Mouse (Mus musculus) cerebellum, adult 2 months (tissue): ENCODE data around the gene Itsn2. TPM values are rescaled to one million over a fixed set of nuclear protein-coding genes. Genes with fewer than 3 reads are reported as not detected.
A peak's percentile ranks its signal among the peaks of the same experiment; 100 is the strongest.

Source experiments
- DNase-seq, 2 experiments: peaks; one replicate each; pipeline ENCODE4 v3.0.0; 2021
- H3K27ac ChIP-seq: fragments of 200-500 bp; 2 replicates; pipeline ENCODE4 v1.5.1; 2012; ENCODE audit warnings: low read length, control low read depth, inconsistent platforms; ENCODE audit not compliant: insufficient read depth
- H3K27me3 ChIP-seq: fragments of 200-500 bp; 2 replicates; pipeline ENCODE4 v1.6.1; 2012; ENCODE audit warnings: inconsistent platforms, mild to moderate bottlenecking, low read length, moderate library complexity; ENCODE audit not compliant: control insufficient read depth, insufficient read depth
- H3K4me1 ChIP-seq: fragments of 200-500 bp; 2 replicates; pipeline ENCODE4 v1.6.1; 2011; ENCODE audit warnings: low read length; ENCODE audit not compliant: control insufficient read depth, insufficient read depth
- H3K4me3 ChIP-seq: fragments of 200-500 bp; replicated peaks from 2 replicates; pipeline ENCODE3; 2011; ENCODE audit warnings: mild to moderate bottlenecking, low read depth, low read length, control low read depth; ENCODE audit not compliant: insufficient read depth
- CTCF ChIP-seq: fragments of 200-500 bp; IDR thresholded peaks from 2 replicates; pipeline ENCODE4 v1.5.1; 2011; ENCODE audit warnings: low read depth, mild to moderate bottlenecking, control low read depth, low read length, moderate library complexity, borderline replicate concordance; ENCODE audit not compliant: insufficient read depth
- POLR2A ChIP-seq: fragments of 200-500 bp; IDR thresholded peaks from 2 replicates; pipeline ENCODE4 v1.6.1; 2011; ENCODE audit warnings: low read length, control low read depth, borderline replicate concordance; ENCODE audit not compliant: insufficient read depth
- WGBS: fragments of 180-500 bp; shearing (Covaris S2); methylation state at CpG from one replicate; pipeline ENCODE4 v1.1.7; 2018; 5-methylcytosine and 5-hydroxymethylcytosine counted together
- polyA plus RNA-seq: library from polyadenylated mRNA; depleted of rRNA; stranded (reverse); fragments of >200 nt; gene quantifications from 2 replicates; pipeline ENCODE4 v1.2.3, GENCODE M21; 2012

Itsn2 gene
- polyA plus RNA-seq, 1 experiment: 27.5 TPM

DNA sequence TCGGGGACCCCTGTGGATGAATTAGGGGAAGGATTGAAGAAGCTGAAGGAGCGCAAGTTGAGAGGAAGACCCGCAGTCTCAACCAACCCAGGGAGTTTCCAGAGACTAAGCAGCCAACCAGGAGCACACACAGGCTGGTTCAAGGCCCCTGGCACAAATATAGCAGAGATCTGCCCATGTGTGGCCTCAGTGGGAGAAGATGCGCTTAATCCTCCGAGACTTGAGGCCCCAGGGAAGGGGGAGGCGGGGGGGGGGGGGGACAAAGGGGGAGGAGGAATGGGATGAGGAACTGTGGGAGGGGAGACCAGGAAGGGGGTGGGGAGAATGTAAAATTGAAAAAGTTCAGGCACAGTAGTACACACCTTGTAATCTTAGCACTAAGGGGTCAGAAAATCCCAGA lies 37.0 kb upstream of the Itsn2 start:
- 74% methylated on average over 5 of the region's 6 CpGs for WGBS
- no peaks in the 10 kb centered on the region for H3K27me3 ChIP-seq
- no peaks in the 10 kb centered on the region for H3K4me1 ChIP-seq
- DNase-seq: no peak
- no peak overlapping the region for H3K27ac ChIP-seq
- no peak for TF ChIP-seq CTCF
- no peak for TF ChIP-seq POLR2A
- H3K4me3 ChIP-seq: no peak overlapping the region

DNA sequence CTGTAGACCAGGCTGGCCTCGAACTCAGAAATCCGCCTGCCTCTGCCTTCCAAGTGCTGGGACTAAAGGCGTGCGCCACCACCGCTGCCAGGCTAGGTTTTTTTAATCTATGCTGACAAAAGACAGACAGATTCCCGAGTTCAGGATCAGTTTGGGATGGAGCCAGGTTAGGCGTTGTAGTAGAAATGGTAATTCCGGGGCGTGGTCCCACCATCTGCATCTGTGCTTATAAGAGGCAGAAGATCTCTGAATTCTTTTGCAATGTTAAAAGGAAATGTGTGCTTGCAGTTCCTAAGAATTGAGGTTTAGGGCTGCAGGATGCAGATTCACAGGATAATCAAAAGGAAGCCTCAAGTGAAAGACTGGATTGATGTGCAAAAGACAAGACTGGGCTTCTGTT lies 35.5 kb upstream of the Itsn2 start:
- H3K4me1 ChIP-seq: no peaks in the 10 kb centered on the region
- no peak for TF ChIP-seq POLR2A
- no peak for TF ChIP-seq CTCF
- H3K27ac ChIP-seq: no peak overlapping the region
- no peak for DNase-seq
- H3K4me3 ChIP-seq: no peak overlapping the region
- 75% methylated on average over 9 of the region's 9 CpGs for WGBS
- H3K27me3 ChIP-seq: no peaks in the 10 kb centered on the region

DNA sequence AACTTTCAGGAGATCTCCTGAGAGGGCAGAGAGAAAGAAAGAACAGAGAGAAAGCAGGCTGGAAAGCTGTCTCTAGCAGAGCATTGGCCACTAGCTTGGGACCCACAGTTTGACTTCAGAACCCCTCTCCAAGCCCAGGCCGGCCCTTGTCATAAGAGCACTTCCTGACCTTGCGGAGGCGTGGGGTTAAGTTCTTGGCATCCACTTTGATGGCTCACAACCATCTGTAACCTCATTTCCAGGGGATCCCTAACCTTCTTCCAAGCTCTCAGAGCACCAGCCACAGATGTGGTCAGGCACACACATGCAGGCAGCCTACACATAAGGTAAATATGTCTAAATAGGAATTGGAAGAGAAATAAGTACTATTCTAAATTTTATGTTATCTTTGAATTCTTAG lies 35.0 kb upstream of the Itsn2 start:
- H3K27ac ChIP-seq: no peak overlapping the region
- H3K4me1 ChIP-seq: no peaks in the 10 kb centered on the region
- WGBS: 80% methylated on average over 3 of the region's 3 CpGs
- TF ChIP-seq CTCF: no peak
- no peak for TF ChIP-seq POLR2A
- no peak overlapping the region for H3K4me3 ChIP-seq
- no peak for DNase-seq
- no peaks in the 10 kb centered on the region for H3K27me3 ChIP-seq

DNA sequence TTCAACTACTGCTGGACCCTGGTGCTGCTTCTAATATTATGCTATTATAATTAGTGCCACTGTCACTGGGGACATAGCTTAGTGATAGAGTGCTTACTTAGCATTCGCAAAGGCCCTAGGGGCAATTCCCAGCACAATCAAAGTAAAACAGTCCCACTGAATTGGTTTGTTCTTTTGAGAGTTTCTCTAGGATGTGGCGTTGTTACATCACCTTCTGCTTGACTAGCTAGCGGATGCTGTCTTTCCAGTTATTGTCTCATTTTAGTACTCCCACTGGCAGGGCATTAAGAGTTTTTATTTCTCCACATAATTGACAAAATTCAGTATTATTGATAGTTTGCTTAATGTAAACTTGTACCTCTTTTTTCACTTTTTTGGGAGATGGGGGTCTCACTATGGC lies 34.4 kb upstream of the Itsn2 start:
- TF ChIP-seq CTCF: no peak
- TF ChIP-seq POLR2A: no peak
- H3K4me1 ChIP-seq: no peaks in the 10 kb centered on the region
- H3K27me3 ChIP-seq: no peaks in the 10 kb centered on the region
- WGBS: 96% methylated on average over 3 of the region's 3 CpGs
- no peak for DNase-seq
- H3K27ac ChIP-seq: no peak overlapping the region
- no peak overlapping the region for H3K4me3 ChIP-seq

DNA sequence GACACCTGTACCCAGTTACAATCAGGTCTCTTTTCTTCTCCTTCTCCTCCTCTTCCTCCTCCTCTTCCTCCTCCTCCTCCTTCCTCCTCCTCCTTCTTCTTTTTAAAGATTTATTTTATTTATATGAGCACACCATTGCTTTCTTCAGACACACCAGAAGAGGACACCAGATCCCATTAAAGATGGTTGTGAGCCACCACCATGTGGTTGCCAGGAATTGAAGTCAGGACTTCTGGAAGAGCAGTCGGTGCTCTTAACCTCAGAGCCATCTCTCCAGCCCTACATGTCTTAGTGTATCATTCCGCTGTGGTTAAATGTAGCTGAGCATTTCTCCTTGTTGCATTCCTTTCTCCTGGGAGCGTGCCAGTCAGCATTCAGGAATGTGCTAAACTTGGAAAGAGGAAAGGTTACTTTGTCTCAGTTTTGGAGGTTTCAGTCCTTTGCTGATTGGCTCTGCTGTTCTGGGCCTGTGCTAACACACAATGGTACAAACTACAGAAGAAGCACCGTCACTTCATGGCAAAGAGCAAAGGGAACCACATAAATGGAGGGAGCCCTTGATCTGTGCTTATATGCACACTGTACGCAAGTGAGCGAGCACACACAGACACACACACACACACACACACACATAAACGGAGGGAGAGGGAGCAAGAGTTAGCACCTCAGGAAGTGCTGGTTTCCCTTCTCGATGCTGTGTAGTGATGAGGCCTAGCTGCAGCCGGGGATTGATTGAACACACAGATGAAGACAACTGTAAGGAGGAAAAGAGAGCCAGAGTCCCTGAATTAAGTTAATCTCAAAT lies 33.8 kb upstream of the Itsn2 start:
- no peak overlapping the region for H3K4me3 ChIP-seq
- no peaks in the 10 kb centered on the region for H3K27me3 ChIP-seq
- TF ChIP-seq POLR2A (no peak), CTCF (no peak)
- DNase-seq: no peak
- no peak overlapping the region for H3K27ac ChIP-seq
- no peaks in the 10 kb centered on the region for H3K4me1 ChIP-seq
- 77% methylated on average over 9 of the region's 9 CpGs for WGBS

DNA sequence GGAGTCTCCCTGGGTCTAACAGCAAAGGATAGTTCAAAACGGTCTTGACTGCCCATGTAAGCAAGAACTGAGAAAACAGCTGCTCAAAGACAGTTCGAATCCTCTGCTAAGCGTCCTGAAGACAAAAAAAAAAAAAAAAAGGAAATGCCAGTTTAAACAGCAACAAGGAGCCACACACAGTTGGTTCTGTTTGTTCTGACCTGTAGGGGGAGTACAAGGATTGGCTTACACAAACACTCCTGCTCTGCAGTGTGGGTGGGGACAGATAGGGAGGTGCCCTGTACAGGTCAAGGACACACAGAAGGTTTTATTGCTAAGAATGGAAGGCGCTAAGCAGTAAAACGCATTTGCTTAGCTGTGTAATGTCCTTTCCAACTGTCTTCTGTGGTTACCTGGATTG lies 20.6 kb upstream of the Itsn2 start:
- DNase-seq: peak in 1 of 2 experiments; percentile 46
- H3K4me3 ChIP-seq: no peak overlapping the region
- WGBS: 38% methylated on average over 5 of the region's 5 CpGs
- TF ChIP-seq POLR2A: no peak
- TF ChIP-seq CTCF: peak; percentile 55; the same call in 1 of the 2 replicates
- no peaks in the 10 kb centered on the region for H3K4me1 ChIP-seq
- no peaks in the 10 kb centered on the region for H3K27me3 ChIP-seq
- H3K27ac ChIP-seq: no peak overlapping the region

DNA sequence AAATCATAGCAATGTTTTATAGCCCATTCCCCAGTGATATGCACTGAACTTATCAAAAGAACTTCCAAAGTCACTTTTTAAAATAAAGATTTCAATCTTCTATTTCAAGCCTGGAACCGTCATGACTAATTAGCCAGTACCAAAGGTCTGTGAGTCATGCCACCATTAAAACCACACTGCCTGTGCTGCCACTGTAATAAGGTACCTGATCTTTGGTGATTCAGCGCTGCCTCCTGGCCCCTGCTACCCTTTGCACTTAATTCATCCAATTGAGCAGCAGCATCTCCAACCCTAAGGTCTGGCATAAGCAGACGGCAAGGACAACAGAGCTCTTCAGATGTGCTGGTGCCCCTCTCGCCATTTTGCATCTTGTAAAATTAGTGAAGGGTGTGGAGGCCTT lies 18.4 kb upstream of the Itsn2 start:
- no peak overlapping the region for H3K27ac ChIP-seq
- H3K4me3 ChIP-seq: no peak overlapping the region
- WGBS: 89% methylated on average over 4 of the region's 4 CpGs
- no peaks in the 10 kb centered on the region for H3K4me1 ChIP-seq
- no peak for DNase-seq
- no peaks in the 10 kb centered on the region for H3K27me3 ChIP-seq
- no peak for TF ChIP-seq CTCF
- no peak for TF ChIP-seq POLR2A

DNA sequence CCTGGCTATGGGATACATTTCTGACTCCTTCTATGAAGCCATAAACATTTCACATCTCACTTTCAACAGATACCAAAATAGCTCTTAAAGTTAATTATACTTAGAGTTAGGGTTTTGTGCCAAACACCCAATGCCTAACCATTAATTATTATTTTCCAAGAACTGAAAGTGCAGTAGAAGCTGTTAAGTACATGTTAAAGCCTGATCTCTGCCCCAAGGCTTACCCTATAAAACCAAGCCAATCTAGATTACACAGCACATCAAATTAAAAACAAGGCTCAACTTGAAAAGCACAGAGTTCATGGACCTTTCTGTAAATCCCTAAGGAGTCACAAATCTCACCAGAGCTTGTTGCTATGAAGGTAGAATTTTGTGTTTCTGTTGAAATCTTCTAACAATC lies 10.1 kb upstream of the Itsn2 start:
- no peak overlapping the region for H3K4me3 ChIP-seq
- no peak for TF ChIP-seq POLR2A
- no peak overlapping the region for H3K27ac ChIP-seq
- no peaks in the 10 kb centered on the region for H3K27me3 ChIP-seq
- no peak for DNase-seq
- no peaks in the 10 kb centered on the region for H3K4me1 ChIP-seq
